Mouse (Mus musculus) regulatory T cell (primary cell): ENCODE measurements at regions not wholly inside any gene's neighbourhood (a gene's known extent, or its start where the extent isn't known, plus 50 kb on each side); places are given as distances from the start of the nearest gene placed in this dataset.

Experiments used
- in situ Hi-C: fragments of 300-600 bp; cut with MboI, MseI; formaldehyde crosslinking; loops from one replicate; pipeline ENCODE4 v1.15.1; 2025; ENCODE audit warnings: high pct_unique_total_duplicates

GRCm38 (mm10) chr12:90469754-90470153 is 268.5 kb downstream of the Dio2 start:
- in situ Hi-C loops = no loop called here

GRCm38 (mm10) chr12:90460121-90460520 is 278.1 kb downstream of the Dio2 start:
- in situ Hi-C loops = no loop called here

DNA sequence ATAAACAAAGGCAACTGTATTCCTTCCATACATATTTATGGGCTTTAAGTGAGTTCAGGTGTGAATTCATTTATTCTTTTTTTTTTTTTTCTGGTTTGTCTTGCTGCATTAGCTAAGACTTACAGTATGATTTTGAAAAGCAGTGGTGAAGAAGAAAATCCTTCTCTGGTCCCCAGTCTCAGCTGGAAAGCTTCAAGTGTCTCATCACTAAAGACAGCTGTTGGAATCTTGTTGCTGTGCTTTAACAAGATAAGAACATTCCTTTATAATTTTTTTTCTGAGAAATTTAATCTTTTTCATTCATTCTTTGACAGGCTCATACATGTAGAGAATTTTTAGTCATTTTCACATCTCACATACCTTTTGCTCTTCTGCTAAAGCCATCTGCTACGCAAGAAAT is 297.6 kb downstream of the Dio2 start:
- in situ Hi-C loops = no loop called here

- in situ Hi-C loops = loop anchor here (10.0 kb wide), 1 partner anchor 359 kb away; no protein-coding TSS in a partner anchor
Measured at GRCm38 (mm10) chr12:90425276-90426063, 312.8 kb downstream of the Dio2 start.

DNA sequence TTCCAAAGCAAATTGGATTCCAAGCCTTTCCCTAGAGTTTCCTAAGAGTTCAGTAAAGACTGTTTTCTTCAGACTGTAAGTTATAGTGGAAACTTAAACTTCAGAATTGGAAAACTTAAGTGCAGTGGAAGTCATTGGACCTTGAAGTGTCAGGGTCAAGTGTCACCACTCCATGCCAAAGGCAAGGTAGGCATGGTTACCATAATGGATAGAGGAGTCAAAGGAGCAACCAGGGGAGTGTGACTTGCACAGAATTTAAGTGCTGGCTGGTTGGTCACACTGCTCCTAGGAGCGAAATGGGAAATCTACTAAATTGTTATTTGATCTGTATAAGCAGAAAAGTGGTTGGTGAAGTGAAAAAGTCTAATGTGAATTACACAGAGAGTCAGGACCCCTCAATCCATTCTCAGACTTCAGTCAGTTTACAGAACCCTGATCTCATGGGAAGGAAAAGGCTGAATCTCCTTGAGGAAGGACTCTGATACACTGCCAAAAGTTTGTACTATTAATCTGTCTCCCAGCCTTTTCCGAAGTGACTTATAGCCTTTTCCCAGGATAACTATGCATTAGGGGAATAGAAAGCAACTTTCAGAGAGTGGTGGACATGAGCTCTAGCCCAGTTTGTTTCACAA is 320.5 kb downstream of the Dio2 start:
- in situ Hi-C loops = no loop called here

- in situ Hi-C loops = no loop called here
Measured at GRCm38 (mm10) chr12:90408716-90409115, 329.5 kb downstream of the Dio2 start.

DNA sequence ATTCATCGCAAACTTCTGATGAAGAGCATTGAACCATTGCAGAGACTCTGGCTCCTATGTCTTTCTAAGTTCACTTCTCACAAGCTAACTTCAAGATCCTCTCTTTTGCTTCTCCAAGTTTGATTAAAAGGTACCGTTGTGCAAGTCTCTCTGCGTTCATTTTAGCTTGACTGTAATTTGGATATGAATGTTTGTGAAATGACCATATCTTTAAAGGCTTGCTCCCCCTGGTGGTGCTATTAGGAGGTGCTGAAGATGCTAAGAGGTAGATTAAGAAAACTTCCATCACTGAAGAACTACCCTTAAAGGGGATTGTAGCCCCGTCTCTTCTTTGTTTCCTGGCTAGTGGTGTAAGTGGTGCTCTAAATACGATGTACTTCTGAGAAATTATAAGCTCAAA is 339.7 kb downstream of the Dio2 start:
- in situ Hi-C loops = loop anchor here (5.0 kb wide), 1 partner anchor 909 kb away; no protein-coding TSS in a partner anchor
